Mouse (Mus musculus): ENCODE measurements around the gene Magee2.
"Not testable (repeated sequence)": the region's sequence is repeated elsewhere in the genome, so short reads cannot be mapped to it uniquely, and the experiment has no call there.

The Magee2 gene

DNA sequence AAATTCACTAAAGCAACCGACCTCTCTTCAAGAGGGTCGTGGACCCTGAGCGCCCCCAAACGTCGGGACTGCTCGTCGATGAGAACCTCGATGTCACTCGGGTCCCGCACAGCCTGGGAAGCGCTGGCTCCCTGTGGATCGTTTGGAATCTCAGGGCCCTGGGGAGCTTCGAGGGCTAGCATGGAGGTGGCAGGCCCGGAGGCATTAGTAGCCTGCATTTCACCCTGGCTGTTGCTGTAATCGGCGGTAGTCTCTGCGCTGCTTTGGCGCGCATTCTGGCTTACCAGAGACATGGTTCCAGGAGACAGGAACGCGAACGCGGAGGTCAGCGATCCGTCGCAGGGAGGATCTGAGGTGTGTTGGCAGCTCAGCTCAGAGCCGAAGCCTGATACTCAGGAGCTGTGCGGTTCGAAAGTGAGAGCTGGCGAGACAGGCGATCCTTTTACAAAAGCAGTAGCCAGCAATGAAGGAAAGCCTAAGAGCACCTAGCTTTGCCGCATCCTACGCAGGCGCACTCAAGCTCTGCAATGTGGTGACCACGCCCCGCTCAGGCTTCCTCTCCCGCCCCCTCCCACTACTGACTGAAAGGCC is at the start of gene Magee2:
TSS of gene Magee2 (minus strand) at position 517 of the 591 bp plus-strand sequence.
- peak; percentile 12 to 13 for DNase-seq (ENCODE audit: low spot score in 2 of 2)

- no peak for DNase-seq (ENCODE audit: low spot score in 2 of 2)
These were observed 3.5 kb downstream of the Magee2 start for GRCm38 (mm10) chrX:104853610-104854009.

GRCm38 (mm10) chrX:104817583-104817982 is 39.5 kb downstream of the Magee2 start:
- DNase-seq (ENCODE audit: low spot score in 2 of 2), result not testable (repeated sequence)

GRCm38 (mm10) chrX:104816987-104817386 is 40.1 kb downstream of the Magee2 start:
- DNase-seq (ENCODE audit: low spot score in 2 of 2), result not testable (repeated sequence)

DNA sequence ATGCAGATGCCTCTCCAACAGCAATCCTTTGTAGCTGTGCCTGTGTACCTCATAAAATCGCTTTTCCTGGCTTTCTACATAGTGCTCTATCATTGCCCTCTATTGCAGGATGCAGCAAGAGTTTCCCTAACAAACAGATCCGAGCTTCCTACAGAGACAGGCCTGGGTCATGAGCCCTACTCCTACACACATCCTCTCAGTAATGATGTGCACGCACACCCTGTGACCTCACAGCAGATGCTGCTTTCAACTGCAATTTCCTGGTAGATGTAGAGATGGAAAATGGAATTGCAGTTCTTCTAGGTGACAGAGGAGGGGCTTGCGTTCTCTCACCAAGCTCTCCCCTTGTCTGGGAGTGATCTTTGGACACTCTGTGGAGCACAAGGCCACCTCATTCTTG is 43.4 kb downstream of the Magee2 start:
- DNase-seq (ENCODE audit: low spot score in 2 of 2), result not testable (repeated sequence)

Measured in frontal cortex, postnatal 14 days (tissue).